Mouse (Mus musculus) megakaryocyte, embryonic 14.5 days (primary cell): ENCODE results near the gene Gstm3. TPM values are rescaled to one million over a fixed set of nuclear protein-coding genes. Genes with fewer than 3 reads are reported as not detected.
"Not testable (repeated sequence)": the region's sequence is repeated elsewhere in the genome, so short reads cannot be mapped to it uniquely, and the experiment has no call there.

Experiments used
- H3K27me3 ChIP-seq: replicated peaks from 2 replicates; pipeline ENCODE3; 2012; ENCODE audit warnings: inconsistent platforms
- H3K36me3 ChIP-seq: replicated peaks from 2 replicates; pipeline ENCODE3; 2012; ENCODE audit warnings: low read length, inconsistent platforms, mixed read lengths
- H3K4me1 ChIP-seq: 2 replicates; pipeline ENCODE4 v1.6.1; 2012; ENCODE audit warnings: inconsistent platforms
- H3K4me3 ChIP-seq: replicated peaks from 2 replicates; pipeline ENCODE3; 2012; ENCODE audit warnings: moderate library complexity, mild to moderate bottlenecking, inconsistent platforms
- H3K9me3 ChIP-seq: 2 replicates; pipeline ENCODE4 v1.6.1; 2012; ENCODE audit warnings: inconsistent platforms
- FLI1 ChIP-seq: IDR thresholded peaks from 2 replicates; pipeline ENCODE4 v1.6.1; 2012; ENCODE audit warnings: low read length, inconsistent platforms, mixed read lengths
- GATA1 ChIP-seq: IDR thresholded peaks from 3 replicates; pipeline ENCODE4 v1.6.1; 2012; ENCODE audit warnings: mixed read lengths, low read length, inconsistent platforms, borderline replicate concordance
- polyA plus RNA-seq: library from polyadenylated mRNA; stranded (reverse); fragments of >175 nt; gene quantifications from 2 replicates; pipeline ENCODE4 v1.2.3, GENCODE M21; 2012; ENCODE audit warnings: low replicate concordance; ENCODE audit not compliant: insufficient read depth

Gene Gstm3
- not detected in 2 replicates for polyA plus RNA-seq

DNA sequence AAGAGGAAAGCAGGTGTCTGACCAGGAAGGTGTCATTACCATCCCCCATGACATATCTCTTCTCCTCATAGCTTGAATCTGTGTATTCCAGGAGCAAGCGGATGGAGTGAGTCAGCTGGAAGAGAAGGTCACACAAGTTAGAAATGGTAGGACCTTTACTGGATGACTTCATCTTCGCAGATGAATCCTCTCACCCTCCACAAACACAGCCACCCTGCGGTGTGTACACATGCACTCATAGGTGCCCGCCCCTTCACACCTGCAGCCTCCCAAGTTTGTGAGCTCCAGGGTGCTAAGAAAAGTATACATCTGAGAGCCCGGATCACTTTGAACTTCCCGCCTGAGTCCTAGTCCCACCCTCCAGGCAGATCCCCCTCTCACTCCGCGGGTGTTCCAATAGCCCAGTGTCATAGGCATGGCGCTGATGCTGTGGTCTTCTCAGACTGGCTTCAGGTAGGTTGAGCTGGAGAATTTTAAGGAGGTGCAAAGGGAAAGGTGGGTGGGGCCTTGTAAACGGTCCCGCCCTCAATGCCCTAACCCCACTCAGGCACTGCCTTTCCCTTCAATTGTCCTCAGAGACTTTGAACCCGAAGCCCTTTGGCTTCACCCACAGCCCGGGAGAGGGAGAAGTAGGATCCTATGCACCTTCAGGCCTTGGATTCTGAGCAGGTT is at the start of gene Gstm3:
TSS of gene Gstm3 (minus strand) at position 560 of the 672 bp plus-strand sequence.
- H3K4me1 ChIP-seq = peaks cover 25% of the 10 kb centered on the region
- TF ChIP-seq GATA1 (no peak), FLI1 (no peak)
- H3K4me3 ChIP-seq = no peak within 1 kb of the TSS
- peaks cover 54% of the 10 kb centered on the region for H3K27me3 ChIP-seq
- H3K9me3 ChIP-seq = no peaks in the 10 kb centered on the region
- no peaks in the 10 kb centered on the region for H3K36me3 ChIP-seq

DNA sequence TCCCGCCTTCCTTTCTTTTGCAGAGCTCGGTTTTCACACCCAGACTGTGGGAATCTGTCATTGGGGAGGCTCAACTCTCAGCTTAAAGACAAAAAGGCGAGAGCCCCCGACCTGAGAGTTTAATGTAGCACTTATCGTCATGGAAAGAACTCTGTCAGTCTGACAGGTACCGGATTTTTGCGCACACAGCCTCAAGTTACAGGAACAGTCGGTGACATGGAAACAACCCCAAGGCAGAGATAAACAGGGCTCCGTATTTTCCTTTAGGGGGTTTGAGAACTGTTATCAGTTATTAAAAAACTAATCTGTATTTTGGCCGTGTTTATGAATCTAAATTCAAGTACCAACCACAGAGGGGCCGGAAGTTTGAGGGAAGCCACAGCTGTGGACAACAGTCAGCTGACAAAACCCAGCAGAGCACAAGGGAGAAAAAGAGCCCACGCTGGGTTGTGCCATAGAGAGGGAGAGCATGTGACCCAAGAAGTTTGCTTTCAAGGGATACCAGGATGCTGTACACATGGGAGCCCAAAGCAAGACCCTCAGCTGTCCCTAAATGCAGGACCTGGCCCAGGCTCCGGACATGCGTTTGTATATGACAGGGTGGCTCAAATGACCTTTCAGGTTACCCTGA is 49.2 kb upstream of the Gstm3 start:
- H3K36me3 ChIP-seq = no peaks in the 10 kb centered on the region
- peak overlapping the region; percentile 89 for H3K4me3 ChIP-seq
- no peaks in the 10 kb centered on the region for H3K9me3 ChIP-seq
- peaks cover 21% of the 10 kb centered on the region for H3K4me1 ChIP-seq
- H3K27me3 ChIP-seq = peaks cover 71% of the 10 kb centered on the region
- TF ChIP-seq FLI1 (no peak), GATA1 (no peak)

DNA sequence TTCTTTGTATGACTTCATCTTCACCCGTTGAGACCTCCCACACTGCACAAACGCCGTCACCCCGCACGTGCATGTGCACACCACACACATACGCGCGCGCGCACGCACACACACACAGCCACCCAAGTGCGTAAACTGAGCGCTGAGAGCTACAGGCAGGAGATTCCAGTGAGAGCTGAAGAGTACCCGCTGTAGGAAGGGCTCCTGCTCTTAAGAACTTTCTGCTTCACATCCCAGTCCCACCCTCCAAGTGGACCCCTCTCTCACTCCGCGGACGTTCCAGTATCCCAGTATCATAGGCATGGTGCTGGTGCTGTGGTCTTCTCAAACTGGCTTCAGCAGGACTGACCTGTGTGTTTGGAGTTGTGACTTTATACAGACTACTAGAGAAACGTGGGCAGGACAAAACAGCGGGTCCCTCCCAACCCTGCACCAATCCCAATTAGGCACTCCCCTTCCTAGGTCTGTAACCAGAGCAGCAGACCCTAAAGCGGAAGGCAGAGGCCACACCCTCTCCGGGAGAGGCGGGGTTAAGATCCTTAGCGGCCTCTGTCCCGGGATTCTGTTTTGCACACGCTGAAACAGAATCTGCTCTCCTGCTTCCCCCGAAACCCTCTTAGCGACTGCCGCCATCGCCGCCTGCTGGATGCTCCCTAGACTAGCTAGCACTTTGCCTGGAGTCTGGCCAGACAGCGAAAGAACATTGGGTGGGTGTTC is 48.5 kb upstream of the Gstm3 start, which contains the start of gene Gstm1:
TSS of gene Gstm1 (minus strand) at position 501 of the 717 bp plus-strand sequence.
- TF ChIP-seq FLI1 (no peak), GATA1 (no peak)
- Histone ChIP-seq H3K4me1 (peaks cover 21% of the 10 kb centered on the region), H3K36me3 (no peaks in the 10 kb centered on the region), H3K9me3 (no peaks in the 10 kb centered on the region), H3K4me3 (peak within 1 kb of the TSS; percentile 89), H3K27me3 (peaks cover 71% of the 10 kb centered on the region)

DNA sequence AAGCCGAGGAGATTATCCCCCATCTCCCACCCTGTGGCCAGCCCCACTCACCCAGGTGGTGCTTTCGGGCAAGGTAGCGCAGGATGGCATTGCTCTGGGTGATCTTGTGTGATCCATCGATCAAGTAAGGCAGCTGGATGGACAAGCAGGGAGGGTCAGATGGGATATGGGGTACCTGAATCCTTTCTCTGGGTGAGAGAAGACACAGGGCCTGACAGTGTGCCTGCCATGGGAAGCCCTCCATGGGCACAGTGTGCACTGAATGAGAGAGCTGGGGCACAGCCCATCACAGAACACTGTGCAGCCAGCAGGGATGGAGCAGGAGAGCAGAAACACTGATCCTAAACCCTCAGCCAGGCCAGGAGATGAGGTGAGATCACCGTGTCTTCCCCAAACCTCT is 47.4 kb upstream of the Gstm3 start:
- Histone ChIP-seq H3K27me3 (peaks cover 66% of the 10 kb centered on the region), H3K4me1 (peaks cover 21% of the 10 kb centered on the region)
- H3K36me3 ChIP-seq, H3K4me3 ChIP-seq, H3K9me3 ChIP-seq: not testable (repeated sequence)

DNA sequence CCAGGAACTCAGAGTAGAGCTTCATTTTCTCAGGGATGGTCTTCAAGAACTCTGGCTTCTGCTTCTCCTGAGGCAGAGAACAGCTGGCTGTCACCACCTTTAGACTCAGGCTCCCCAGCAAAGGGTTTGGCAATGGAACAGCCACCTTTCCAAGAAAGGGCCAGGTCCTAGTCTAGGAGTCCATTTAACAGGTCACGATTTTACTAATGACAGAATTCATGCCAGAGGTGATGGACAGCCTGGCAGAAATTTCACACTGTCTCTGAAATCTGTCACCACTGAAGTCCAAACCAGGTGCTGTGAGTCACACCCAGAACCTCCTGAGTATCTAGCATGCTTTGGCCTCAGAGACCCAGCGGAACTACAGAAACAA is 45.9 kb upstream of the Gstm3 start:
- peaks cover 68% of the 10 kb centered on the region for H3K27me3 ChIP-seq
- TF ChIP-seq GATA1 = no peak
- TF ChIP-seq FLI1 = no peak
- H3K36me3 ChIP-seq = no peaks in the 10 kb centered on the region
- H3K9me3 ChIP-seq = no peaks in the 10 kb centered on the region
- H3K4me1 ChIP-seq = peaks cover 21% of the 10 kb centered on the region
- no peak overlapping the region for H3K4me3 ChIP-seq

DNA sequence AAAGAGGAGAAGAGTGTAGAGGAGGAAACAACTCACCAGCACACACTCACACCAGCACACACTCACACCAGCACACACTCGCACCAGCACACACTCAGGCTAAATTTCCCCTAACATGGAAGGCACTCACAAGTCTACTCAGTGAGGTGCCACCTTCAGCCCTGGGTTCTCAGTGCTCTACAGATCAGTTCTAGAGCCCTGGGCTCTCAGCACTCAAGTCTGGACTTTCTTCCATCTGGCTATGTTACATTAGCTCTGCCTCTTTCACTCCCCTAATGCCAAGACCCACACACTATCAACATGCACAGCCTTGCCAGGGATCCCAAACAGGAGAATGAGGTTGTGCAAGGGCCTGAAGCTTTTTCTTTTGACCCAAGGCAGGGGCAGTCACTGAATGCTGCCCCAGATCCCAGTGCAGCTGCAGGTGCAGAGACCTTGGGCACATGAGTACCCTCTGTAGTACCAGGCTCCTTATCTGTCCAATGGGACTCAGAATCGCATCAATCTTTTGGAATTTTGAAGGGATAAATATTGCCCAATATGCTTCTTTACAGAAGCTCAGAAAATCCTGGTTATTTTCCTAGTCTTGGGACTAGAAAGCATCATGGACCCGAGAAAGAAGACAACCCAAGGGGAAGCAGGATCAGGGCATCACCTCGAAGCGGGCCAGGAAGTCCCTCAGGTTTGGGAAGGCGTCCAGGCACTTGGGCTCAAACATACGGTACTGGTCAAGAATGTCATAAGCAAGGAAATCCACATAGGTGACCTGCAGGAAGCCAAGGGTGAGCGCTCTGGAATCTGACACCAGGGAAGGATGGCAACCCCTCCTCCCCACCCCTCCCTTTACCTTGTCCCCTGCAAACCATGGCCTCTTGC is 45.3 kb upstream of the Gstm3 start:
- TF ChIP-seq GATA1 (no peak), FLI1 (no peak)
- Histone ChIP-seq H3K9me3 (no peaks in the 10 kb centered on the region), H3K4me1 (peaks cover 21% of the 10 kb centered on the region), H3K27me3 (peaks cover 69% of the 10 kb centered on the region), H3K36me3 (no peaks in the 10 kb centered on the region), H3K4me3 (no peak overlapping the region)

DNA sequence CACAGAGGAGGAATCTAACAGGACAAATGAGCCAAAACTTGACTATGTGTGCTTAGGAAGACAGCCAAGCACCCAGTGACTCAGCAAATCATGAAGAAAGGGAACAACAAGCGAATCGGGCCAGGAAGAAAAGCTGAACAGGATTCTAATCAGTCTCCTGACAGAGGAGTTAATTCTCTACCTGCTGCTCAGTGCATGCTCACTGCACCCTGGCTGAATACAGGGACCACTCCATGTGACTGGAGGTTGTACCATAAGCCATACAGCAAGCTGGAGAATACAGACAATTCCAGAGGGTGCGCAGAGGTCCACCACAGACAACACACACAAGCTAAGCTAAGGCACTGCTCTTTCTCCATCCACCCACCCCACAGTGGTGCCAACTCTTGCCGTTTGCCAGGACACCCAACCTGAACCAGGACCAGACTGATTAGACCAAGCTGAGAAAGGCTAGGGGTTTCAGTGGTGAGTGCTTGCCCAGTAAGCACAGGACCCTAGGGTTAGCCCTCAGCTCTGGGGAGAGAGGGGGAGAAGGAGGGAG is 44.3 kb upstream of the Gstm3 start:
- TF ChIP-seq FLI1 (no peak), GATA1 (no peak)
- Histone ChIP-seq H3K36me3 (no peaks in the 10 kb centered on the region), H3K27me3 (peaks cover 62% of the 10 kb centered on the region), H3K4me1 (peaks cover 14% of the 10 kb centered on the region), H3K9me3 (no peaks in the 10 kb centered on the region), H3K4me3 (no peak overlapping the region)

DNA sequence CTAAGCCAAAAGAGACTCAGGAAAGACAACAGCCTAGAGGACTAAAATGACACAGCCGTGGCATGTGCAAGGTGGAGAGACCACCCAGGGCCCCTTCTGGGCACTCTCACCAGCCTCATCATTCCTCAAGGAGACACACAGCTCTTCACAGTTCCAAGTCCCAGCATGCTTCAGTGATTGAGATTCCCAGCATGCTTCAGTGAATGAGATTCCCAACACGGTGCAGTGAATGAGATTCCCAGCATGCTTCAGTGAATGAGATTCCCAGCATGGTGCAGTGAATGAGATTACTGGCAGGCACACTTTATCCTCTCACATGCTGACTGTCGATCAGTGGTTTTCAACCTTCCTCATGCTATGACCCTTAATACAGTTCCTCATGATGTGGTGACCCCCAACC is 42.5 kb upstream of the Gstm3 start:
- Histone ChIP-seq H3K36me3 (no peaks in the 10 kb centered on the region), H3K4me3 (no peak overlapping the region), H3K4me1 (no peaks in the 10 kb centered on the region), H3K27me3 (peaks cover 51% of the 10 kb centered on the region), H3K9me3 (no peaks in the 10 kb centered on the region)
- TF ChIP-seq FLI1 (no peak), GATA1 (no peak)

DNA sequence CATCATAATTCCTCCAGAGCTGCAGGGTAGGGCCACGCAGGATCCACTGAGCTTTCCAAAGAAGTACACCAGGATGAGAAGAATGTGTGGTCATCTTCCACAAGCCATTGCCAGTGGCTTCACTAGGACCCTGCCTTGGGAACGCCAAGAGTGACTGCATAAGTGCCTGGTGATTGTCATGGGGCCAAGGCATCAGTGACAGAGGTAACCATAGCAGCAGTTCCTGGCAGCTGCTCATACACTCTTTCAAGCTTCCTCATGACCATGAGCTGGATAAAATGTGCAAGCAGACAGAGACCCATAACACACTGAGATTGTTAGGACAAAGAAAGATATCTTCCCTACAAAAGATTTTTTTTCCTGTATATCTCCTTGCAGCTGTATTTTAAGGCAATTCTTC is 41.2 kb upstream of the Gstm3 start:
- no peak for TF ChIP-seq GATA1
- no peak for TF ChIP-seq FLI1
- H3K4me1 ChIP-seq = no peaks in the 10 kb centered on the region

DNA sequence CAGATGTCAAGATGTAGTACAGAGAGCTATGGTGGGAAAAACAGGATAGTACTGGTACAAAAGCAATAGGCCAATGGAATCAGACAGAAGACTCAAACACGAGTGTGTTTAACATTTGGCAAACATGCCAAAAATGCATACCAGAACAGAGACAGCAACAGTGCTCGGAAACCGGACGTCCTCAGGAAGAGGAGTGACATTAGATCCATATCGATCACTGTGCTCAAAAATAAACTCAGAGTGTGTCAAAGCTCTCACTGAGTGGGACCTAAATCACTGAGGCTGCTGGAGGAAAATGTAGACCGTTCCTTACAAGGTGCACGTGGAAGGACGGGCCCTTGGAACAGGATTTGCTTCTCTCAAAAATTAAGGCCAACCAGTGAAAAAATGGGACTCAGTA is 32.9 kb upstream of the Gstm3 start:
- Histone ChIP-seq H3K4me3 (no peak overlapping the region), H3K27me3 (peaks cover 21% of the 10 kb centered on the region), H3K36me3 (no peaks in the 10 kb centered on the region), H3K4me1 (no peaks in the 10 kb centered on the region), H3K9me3 (no peaks in the 10 kb centered on the region)
- TF ChIP-seq FLI1 = no peak
- TF ChIP-seq GATA1 = no peak

More for the DNA sequence above, 41.2 kb upstream of the Gstm3 start:
- Histone ChIP-seq H3K4me3 (no peak overlapping the region), H3K27me3 (peaks cover 39% of the 10 kb centered on the region), H3K36me3 (no peaks in the 10 kb centered on the region), H3K9me3 (no peaks in the 10 kb centered on the region)
